Mouse (Mus musculus) brain, embryonic 14.5 days (tissue): ENCODE measurements at regions not wholly inside any gene's neighbourhood (a gene's known extent, or its start where the extent isn't known, plus 50 kb on each side); places are given as distances from the start of the nearest gene placed in this dataset.

Experiments
- CTCF ChIP-seq: fragments of 200-500 bp; IDR thresholded peaks from 2 replicates; pipeline ENCODE4 v1.5.1; 2012; ENCODE audit warnings: inconsistent platforms, mild to moderate bottlenecking, moderate library complexity, borderline replicate concordance; ENCODE audit not compliant: insufficient read depth, insufficient read length; ENCODE audit errors: extremely low read depth
- POLR2A ChIP-seq: fragments of 200-500 bp; IDR thresholded peaks from 2 replicates; pipeline ENCODE4 v1.6.1; 2012; ENCODE audit warnings: mild to moderate bottlenecking, inconsistent platforms, borderline replicate concordance; ENCODE audit not compliant: poor library complexity, insufficient read depth, insufficient read length, severe bottlenecking; ENCODE audit errors: extremely low read depth

DNA sequence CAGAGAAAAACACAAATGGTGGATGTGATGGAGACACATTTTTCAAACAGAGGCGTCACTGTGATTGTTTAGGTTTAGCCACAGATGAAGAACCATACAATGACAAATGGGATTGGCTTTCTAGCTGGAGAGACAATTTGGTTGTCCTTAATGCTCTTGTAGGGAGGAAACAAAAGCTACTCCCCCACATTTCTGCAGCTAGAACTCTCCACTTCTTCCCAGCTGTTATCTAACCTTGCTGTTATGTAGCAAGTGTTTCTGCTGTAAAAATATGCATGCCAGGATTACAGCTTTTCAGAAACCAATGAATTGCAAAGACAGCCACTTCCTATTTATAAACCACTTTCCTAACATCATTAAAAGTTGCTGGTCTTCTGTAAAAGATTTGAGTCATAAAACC is 309.2 kb upstream of the Etaa1 start:
- TF ChIP-seq CTCF (no peak), POLR2A (no peak)
